Mouse (Mus musculus): ENCODE measurements around the gene Rnf227. TPM values are rescaled to one million over a fixed set of nuclear protein-coding genes. Genes with fewer than 3 reads are reported as not detected.
"Not testable (repeated sequence)": the region's sequence is repeated elsewhere in the genome, so short reads cannot be mapped to it uniquely, and the experiment has no call there.

The Rnf227 gene
- total RNA-seq (2022), result under 1 TPM in 1 of 4 experiments, not detected in 3; 0.22 TPM

GRCm38 (mm10) chr11:69340161-69341131 is at the start of gene Rnf227:
Rnf227 (plus strand) TSS chr11:69340461.
- DNase-seq (ENCODE audit: low spot score in 2 of 2), result peak in 1 of 2 experiments; percentile 27

GRCm38 (mm10) chr11:69291111-69291510 is 49.1 kb upstream of the Rnf227 start:
- no peak for DNase-seq (ENCODE audit: low spot score in 2 of 2)

GRCm38 (mm10) chr11:69295286-69295685 is 45.0 kb upstream of the Rnf227 start:
- no peak for DNase-seq (ENCODE audit: low spot score in 2 of 2)

GRCm38 (mm10) chr11:69297799-69298198 is 42.5 kb upstream of the Rnf227 start:
- no peak for DNase-seq (ENCODE audit: low spot score in 2 of 2)

GRCm38 (mm10) chr11:69298231-69298630 is 42.0 kb upstream of the Rnf227 start:
- no peak for DNase-seq (ENCODE audit: low spot score in 2 of 2)

GRCm38 (mm10) chr11:69302817-69303216 is 37.4 kb upstream of the Rnf227 start:
- no peak for DNase-seq (ENCODE audit: low spot score in 2 of 2)

GRCm38 (mm10) chr11:69305291-69305690 is 35.0 kb upstream of the Rnf227 start:
- DNase-seq (ENCODE audit: low spot score in 2 of 2), result no peak

- DNase-seq (ENCODE audit: low spot score in 2 of 2), result no peak
Measured at GRCm38 (mm10) chr11:69306039-69306438, 34.2 kb upstream of the Rnf227 start.

- peak in 1 of 2 experiments; percentile 50 for DNase-seq (ENCODE audit: low spot score in 2 of 2)
Measured at GRCm38 (mm10) chr11:69311266-69311665, 29.0 kb upstream of the Rnf227 start.

GRCm38 (mm10) chr11:69316361-69316760 is 23.9 kb upstream of the Rnf227 start:
- DNase-seq (ENCODE audit: low spot score in 2 of 2), result no peak

- not testable (repeated sequence) for DNase-seq (ENCODE audit: low spot score in 2 of 2)
Measured at GRCm38 (mm10) chr11:69318000-69318399, 22.3 kb upstream of the Rnf227 start.

- DNase-seq (ENCODE audit: low spot score in 2 of 2), result no peak
Measured at GRCm38 (mm10) chr11:69321580-69321979, 18.7 kb upstream of the Rnf227 start.

- no peak for DNase-seq (ENCODE audit: low spot score in 2 of 2)
Measured at GRCm38 (mm10) chr11:69322010-69322409, 18.3 kb upstream of the Rnf227 start.

- DNase-seq (ENCODE audit: low spot score in 2 of 2), result no peak
Measured at GRCm38 (mm10) chr11:69322693-69323471, 17.4 kb upstream of the Rnf227 start.

GRCm38 (mm10) chr11:69323667-69324111 is 16.6 kb upstream of the Rnf227 start, which contains the start of the genes Cntrob and Trappc1:
Cntrob (minus strand) TSS chr11:69323775.
Trappc1 (plus strand) TSS chr11:69323980.
- peak; percentile 96 to 98 for DNase-seq (ENCODE audit: low spot score in 2 of 2)

GRCm38 (mm10) chr11:69324749-69325148 is 15.5 kb upstream of the Rnf227 start:
- DNase-seq (ENCODE audit: low spot score in 2 of 2), result no peak

GRCm38 (mm10) chr11:69325628-69326407 is 14.4 kb upstream of the Rnf227 start, which contains the start of gene Kcnab3:
Kcnab3 (plus strand) TSS chr11:69326258.
- DNase-seq (ENCODE audit: low spot score in 2 of 2), result peak; percentile 55 to 77

- no peak for DNase-seq (ENCODE audit: low spot score in 2 of 2)
Measured at GRCm38 (mm10) chr11:69326408-69327156, 13.7 kb upstream of the Rnf227 start.

- DNase-seq (ENCODE audit: low spot score in 2 of 2), result no peak
Measured at GRCm38 (mm10) chr11:69327157-69327442, 13.2 kb upstream of the Rnf227 start.

GRCm38 (mm10) chr11:69327648-69328047 is 12.6 kb upstream of the Rnf227 start:
- DNase-seq (ENCODE audit: low spot score in 2 of 2), result no peak

Measured in gastrocnemius, adult 8-10 months (tissue).